Comparison of ENCODE assay signal across 8 mouse cellular contexts in genomic region chr7:80215398-80215797, GRCm38 (mm10). TPM values are rescaled to one million over a fixed set of nuclear protein-coding genes. Genes with fewer than 3 reads are reported as not detected.
DNase-seq lines count a peak whose midpoint lies in the region; ATAC-seq and TF ChIP-seq lines count a peak whose summit lies in the region.

No protein-coding gene starts in this region.

- intact Hi-C loops in heart, adult 2 months (cut with DNase I) = loop anchor here (1.0 to 10.0 kb wide), 3 partner anchors 17 to 191 kb away; partner anchors contain the start of gene Zfp710

- H3ac ChIP-seq in C2C12 (ENCODE audit: control insufficient read depth, insufficient read length, low read depth) = peak overlapping the region; percentile 32

- TF ChIP-seq POLR2A in heart, adult 2 months (IDR thresholded peaks at IDR 0.05; ENCODE audit: insufficient read depth, low read depth, low read length) = no peak

- no peak overlapping the region for H3K4me2 ChIP-seq in embryonic facial prominence, embryonic 12.5 days (replicated peaks)
- no peak overlapping the region for H3K4me2 ChIP-seq in limb, embryonic 15.5 days
- no peak overlapping the region for H3K4me2 ChIP-seq in midbrain, postnatal 0 days (ENCODE audit: low read depth, low read length, poor library complexity, severe bottlenecking)

- TF ChIP-seq EP300 in heart, adult 2 months (IDR thresholded peaks at IDR 0.05; ENCODE audit: insufficient read depth, low read depth, low read length) = peak; percentile 56; the same call in 1 of the 2 replicates

- peak; percentile 79 to 87 for DNase-seq in adrenal gland, postnatal 36 days
- DNase-seq in heart, adult 2 months = peak; percentile 78 to 83
- DNase-seq in kidney, adult 8-10 months = peak; percentile 55 to 82
- DNase-seq in midbrain, postnatal 0 days (ENCODE audit: low spot score) = peak; percentile 86
- DNase-seq in spleen, postnatal 36 days (ENCODE audit: low spot score in 2 of 2) = peak; percentile 79 to 80

- H3K4me1 ChIP-seq in embryonic facial prominence, embryonic 12.5 days = peaks cover 4% of the 10 kb centered on the region
- peaks cover 3% of the 10 kb centered on the region for H3K4me1 ChIP-seq in heart, adult 2 months (ENCODE audit: control insufficient read depth, insufficient read depth, low read length)
- H3K4me1 ChIP-seq in limb, embryonic 15.5 days = peaks cover 4% of the 10 kb centered on the region
- no peaks in the 10 kb centered on the region for H3K4me1 ChIP-seq in midbrain, postnatal 0 days (ENCODE audit: insufficient read depth, low read length)

- H3K9ac ChIP-seq in embryonic facial prominence, embryonic 12.5 days = no peak overlapping the region
- no peak overlapping the region for H3K9ac ChIP-seq in heart, adult 2 months (ENCODE audit: low read depth, low read length)
- H3K9ac ChIP-seq in limb, embryonic 15.5 days = no peak overlapping the region
- no peak overlapping the region for H3K9ac ChIP-seq in midbrain, postnatal 0 days (replicated peaks; ENCODE audit: low read length, poor library complexity, severe bottlenecking)

- 23% methylated on average over 4 of the region's 4 CpGs for WGBS in embryonic facial prominence, embryonic 12.5 days
- 28% methylated on average over 4 of the region's 4 CpGs for WGBS in heart, adult 2 months
- WGBS in limb, embryonic 15.5 days = 24% methylated on average over 4 of the region's 4 CpGs
- WGBS in midbrain, postnatal 0 days = 15% methylated on average over 4 of the region's 4 CpGs

- H3K27me3 ChIP-seq in C2C12 (ENCODE audit: control insufficient read depth, insufficient read depth, insufficient read length) = no peaks in the 10 kb centered on the region
- no peaks in the 10 kb centered on the region for H3K27me3 ChIP-seq in embryonic facial prominence, embryonic 12.5 days
- no peaks in the 10 kb centered on the region for H3K27me3 ChIP-seq in heart, adult 2 months (ENCODE audit: control insufficient read depth, insufficient read depth, low read length)
- H3K27me3 ChIP-seq in limb, embryonic 15.5 days = no peaks in the 10 kb centered on the region
- no peaks in the 10 kb centered on the region for H3K27me3 ChIP-seq in midbrain, postnatal 0 days (ENCODE audit: insufficient read depth, low read length)

- H3K79me3 ChIP-seq in C2C12 (ENCODE audit: low read depth) = peaks cover 19% of the 10 kb centered on the region

- H3K9me3 ChIP-seq in embryonic facial prominence, embryonic 12.5 days = no peaks in the 10 kb centered on the region
- no peaks in the 10 kb centered on the region for H3K9me3 ChIP-seq in limb, embryonic 15.5 days
- H3K9me3 ChIP-seq in midbrain, postnatal 0 days (ENCODE audit: low read length) = no peaks in the 10 kb centered on the region

- TF ChIP-seq CTCF in C2C12 (IDR thresholded peaks at IDR 0.05; ENCODE audit: control insufficient read depth, insufficient read depth, insufficient read length) = peak; percentile 75
- TF ChIP-seq CTCF in heart, adult 2 months (IDR thresholded peaks at IDR 0.05) = peak; percentile 95
- TF ChIP-seq CTCF in midbrain, postnatal 0 days (IDR thresholded peaks at IDR 0.05) = peak; percentile 86

- no peak overlapping the region for H3K4me3 ChIP-seq in C2C12 (ENCODE audit: insufficient read depth, poor library complexity, severe bottlenecking)
- no peak overlapping the region for H3K4me3 ChIP-seq in embryonic facial prominence, embryonic 12.5 days
- no peak overlapping the region for H3K4me3 ChIP-seq in heart, adult 2 months
- no peak overlapping the region for H3K4me3 ChIP-seq in limb, embryonic 15.5 days
- H3K4me3 ChIP-seq in midbrain, postnatal 0 days (ENCODE audit: low read depth, low read length) = no peak overlapping the region

- peaks cover 51% of the 10 kb centered on the region for H3K36me3 ChIP-seq in C2C12 (ENCODE audit: control insufficient read depth, insufficient read depth)
- H3K36me3 ChIP-seq in embryonic facial prominence, embryonic 12.5 days = peaks cover 42% of the 10 kb centered on the region
- H3K36me3 ChIP-seq in heart, adult 2 months (ENCODE audit: control insufficient read depth, insufficient read depth, low read length) = no peaks in the 10 kb centered on the region
- H3K36me3 ChIP-seq in limb, embryonic 15.5 days = peaks cover 62% of the 10 kb centered on the region
- H3K36me3 ChIP-seq in midbrain, postnatal 0 days (ENCODE audit: insufficient read depth, low read length) = peaks cover 36% of the 10 kb centered on the region

- peak; percentile 68; the same call in 1 of the 2 replicates for ATAC-seq in embryonic facial prominence, embryonic 12.5 days (ENCODE audit: insufficient number of reproducible peaks, insufficient read depth, low FRiP score, low TSS enrichment)
- ATAC-seq in limb, embryonic 15.5 days (ENCODE audit: insufficient number of reproducible peaks, low FRiP score, low TSS enrichment, low read depth) = peak; percentile 70; the same call in 1 of the 2 replicates
- peak; percentile 79 for ATAC-seq in midbrain, postnatal 0 days (ENCODE audit: low FRiP score)

- H3K79me2 ChIP-seq in C2C12 (ENCODE audit: control insufficient read depth, insufficient read depth) = peaks cover 31% of the 10 kb centered on the region
- H3K79me2 ChIP-seq in heart, adult 2 months (replicated peaks; ENCODE audit: control insufficient read depth, insufficient read depth, low read length) = no peaks in the 10 kb centered on the region

- 0 out of 2 replicates have a peak overlapping the region, but pooled peaks have one; percentile 31 for H3K27ac ChIP-seq in embryonic facial prominence, embryonic 12.5 days
- H3K27ac ChIP-seq in heart, adult 2 months = no peak overlapping the region
- no peak overlapping the region; the same call in 1 of the 2 replicates for H3K27ac ChIP-seq in limb, embryonic 15.5 days
- peak overlapping the region; percentile 34; the same call in 1 of the 2 replicates for H3K27ac ChIP-seq in midbrain, postnatal 0 days (ENCODE audit: low read depth, low read length)

TF ChIP-seq in C2C12, 6 proteins besides CTCF, POLR2A, EP300 and RAD21:
- TF ChIP-seq FOSL1 (IDR thresholded peaks at IDR 0.05; ENCODE audit: insufficient read depth, low read length, poor library complexity, severe bottlenecking) (no peak), USF1 (IDR thresholded peaks at IDR 0.05; ENCODE audit: low read depth) (no peak), MYOG (IDR thresholded peaks at IDR 0.05; ENCODE audit: control insufficient read depth, extremely low read depth, insufficient read length) (no peak), CEBPB (IDR thresholded peaks at IDR 0.05; ENCODE audit: low read depth) (no peak), MAX (IDR thresholded peaks at IDR 0.05) (no peak), MYOD1 (IDR thresholded peaks at IDR 0.05; ENCODE audit: control insufficient read depth, insufficient read length, low read depth) (no peak)

RNA-seq across cellular contexts. Expression of gene Cib1, which starts 17.2 kb away (rescaled TPM):
- 131 TPM for polyA plus RNA-seq in C2C12 (2012; fragmentation: generic; extraction: Trizol)
- total RNA-seq in adrenal gland, postnatal 36 days (2021) = 10 to 100 TPM; 65.1 to 70.1 TPM
- polyA plus RNA-seq in embryonic facial prominence, embryonic 12.5 days (2016; fragmentation: Nextera tagmentation; extraction: Ambion mirVana) = 54.2 and 56.0 TPM in 2 replicates
- total RNA-seq in heart, adult 2 months (2021) = 10 to 100 TPM; 14.1 to 16.1 TPM
- polyA plus RNA-seq in heart, adult 2 months (2012; rRNA removed) = 35.1 and 38.4 TPM in 2 replicates
- 62.5 and 69.4 TPM in 2 replicates for polyA plus RNA-seq in limb, embryonic 15.5 days (2015; fragmentation: Nextera tagmentation; extraction: Ambion mirVana)
- total RNA-seq in midbrain, postnatal 0 days (2014; rRNA removed) = 15.2 and 22.3 TPM in 2 replicates
- 30.6 and 33.7 TPM in 2 replicates for polyA plus RNA-seq in midbrain, postnatal 0 days (2015; fragmentation: Nextera tagmentation; extraction: Ambion mirVana)

RNA-seq across cellular contexts. Expression of gene Gdpgp1, which starts 17.3 kb away (rescaled TPM):
- polyA plus RNA-seq in C2C12 (2012; fragmentation: generic; extraction: Trizol) = 1.2 TPM
- total RNA-seq in adrenal gland, postnatal 36 days (2021) = 1 to 10 TPM; 3.8 to 3.9 TPM
- polyA plus RNA-seq in embryonic facial prominence, embryonic 12.5 days (2016; fragmentation: Nextera tagmentation; extraction: Ambion mirVana) = 3.7 and 4.0 TPM in 2 replicates
- total RNA-seq in heart, adult 2 months (2021) = 1 to 10 TPM; 1.5 to 2.2 TPM
- 1.4 and 1.5 TPM in 2 replicates for polyA plus RNA-seq in heart, adult 2 months (2012; rRNA removed)
- 3.2 and 3.8 TPM in 2 replicates for polyA plus RNA-seq in limb, embryonic 15.5 days (2015; fragmentation: Nextera tagmentation; extraction: Ambion mirVana)
- total RNA-seq in midbrain, postnatal 0 days (2014; rRNA removed) = 5.9 and 7.4 TPM in 2 replicates
- 2.5 and 2.8 TPM in 2 replicates for polyA plus RNA-seq in midbrain, postnatal 0 days (2015; fragmentation: Nextera tagmentation; extraction: Ambion mirVana)

RNA-seq across cellular contexts. Expression of gene Sema4b, which starts 28.8 kb away (rescaled TPM):
- polyA plus RNA-seq in C2C12 (2012; fragmentation: generic; extraction: Trizol) = 19.8 TPM
- 10 to 100 TPM; 47.3 to 57.2 TPM for total RNA-seq in adrenal gland, postnatal 36 days (2021)
- 14.6 and 14.9 TPM in 2 replicates for polyA plus RNA-seq in embryonic facial prominence, embryonic 12.5 days (2016; fragmentation: Nextera tagmentation; extraction: Ambion mirVana)
- 10 to 100 TPM; 10.5 to 11.4 TPM for total RNA-seq in heart, adult 2 months (2021)
- polyA plus RNA-seq in heart, adult 2 months (2012; rRNA removed) = 10.5 and 12.3 TPM in 2 replicates
- 16.5 and 18.1 TPM in 2 replicates for polyA plus RNA-seq in limb, embryonic 15.5 days (2015; fragmentation: Nextera tagmentation; extraction: Ambion mirVana)
- 40.3 and 43.7 TPM in 2 replicates for total RNA-seq in midbrain, postnatal 0 days (2014; rRNA removed)
- 26.3 and 29.2 TPM in 2 replicates for polyA plus RNA-seq in midbrain, postnatal 0 days (2015; fragmentation: Nextera tagmentation; extraction: Ambion mirVana)

RNA-seq across cellular contexts. Expression of gene Ttll13, which starts 30.8 kb away (rescaled TPM):
- polyA plus RNA-seq in C2C12 (2012; fragmentation: generic; extraction: Trizol) = not detected
- total RNA-seq in adrenal gland, postnatal 36 days (2021) = under 1 TPM; 0.59 to 0.83 TPM
- 0.59 and 1.2 TPM in 2 replicates for polyA plus RNA-seq in embryonic facial prominence, embryonic 12.5 days (2016; fragmentation: Nextera tagmentation; extraction: Ambion mirVana)
- total RNA-seq in heart, adult 2 months (2021) = under 1 TPM; 0.23 to 0.39 TPM
- polyA plus RNA-seq in heart, adult 2 months (2012; rRNA removed) = 0.20 and 0.23 TPM in 2 replicates
- 0.73 and 1.1 TPM in 2 replicates for polyA plus RNA-seq in limb, embryonic 15.5 days (2015; fragmentation: Nextera tagmentation; extraction: Ambion mirVana)
- total RNA-seq in midbrain, postnatal 0 days (2014; rRNA removed) = 1.2 and 1.6 TPM in 2 replicates
- 2.4 and 3.2 TPM in 2 replicates for polyA plus RNA-seq in midbrain, postnatal 0 days (2015; fragmentation: Nextera tagmentation; extraction: Ambion mirVana)

RNA-seq across cellular contexts. Expression of gene Ngrn, which starts 45.6 kb away (rescaled TPM):
- polyA plus RNA-seq in C2C12 (2012; fragmentation: generic; extraction: Trizol) = 31.1 TPM
- 10 to 100 TPM; 43.1 to 58.6 TPM for total RNA-seq in adrenal gland, postnatal 36 days (2021)
- polyA plus RNA-seq in embryonic facial prominence, embryonic 12.5 days (2016; fragmentation: Nextera tagmentation; extraction: Ambion mirVana) = 56.2 and 59.6 TPM in 2 replicates
- total RNA-seq in heart, adult 2 months (2021) = 10 to 100 TPM; 22.9 to 27.2 TPM
- 16.8 and 26.2 TPM in 2 replicates for polyA plus RNA-seq in heart, adult 2 months (2012; rRNA removed)
- polyA plus RNA-seq in limb, embryonic 15.5 days (2015; fragmentation: Nextera tagmentation; extraction: Ambion mirVana) = 48.7 and 49.2 TPM in 2 replicates
- 50.9 and 76.4 TPM in 2 replicates for total RNA-seq in midbrain, postnatal 0 days (2014; rRNA removed)
- 80.6 and 84.8 TPM in 2 replicates for polyA plus RNA-seq in midbrain, postnatal 0 days (2015; fragmentation: Nextera tagmentation; extraction: Ambion mirVana)

Comparison
In these comparisons a context has a peak if more than half of its experiments do, and no peak if none do; other contexts are left out.
1. H3K27ac ChIP-seq: peak in embryonic facial prominence, embryonic 12.5 days (single experiment) and midbrain, postnatal 0 days (single experiment); none in heart, adult 2 months (single experiment) and limb, embryonic 15.5 days (single experiment).
2. Peak in every context shown above with its lines, with median percentiles within 50 percentile points of each other: CTCF ChIP-seq, DNase-seq and ATAC-seq.